Mouse (Mus musculus): ENCODE results near the gene Cdk6.
"Not testable (repeated sequence)": the region's sequence is repeated elsewhere in the genome, so short reads cannot be mapped to it uniquely, and the experiment has no call there.

DNA sequence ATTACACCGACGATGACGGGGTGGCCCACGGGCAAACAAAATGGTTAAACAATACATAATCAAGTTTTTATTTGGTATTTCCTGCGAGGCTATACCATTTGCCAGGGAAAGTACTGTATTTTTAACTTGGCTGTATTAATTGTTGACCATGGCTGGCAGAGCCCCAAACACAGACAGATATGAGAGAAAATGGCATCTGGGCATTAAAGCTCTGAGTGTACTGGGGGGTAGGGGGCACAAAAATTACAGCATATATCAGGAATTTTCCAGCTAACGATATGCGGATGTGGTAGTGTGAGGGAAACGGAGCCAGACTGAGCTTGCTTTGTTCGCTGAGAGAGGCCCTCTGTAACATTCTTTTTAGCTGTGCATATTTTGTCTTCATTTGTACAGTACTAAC lies 109.9 kb downstream of the Cdk6 start:
- TF ChIP-seq POLR2A, CTCF (IDR thresholded peaks at IDR 0.05; ENCODE audit: insufficient read depth, low read depth, low read length): not testable (repeated sequence)

Measured in olfactory bulb, adult 2 months (tissue).